Mouse (Mus musculus): Measurements from ENCODE around the gene Prkacb. TPM values are rescaled to one million over a fixed set of nuclear protein-coding genes. Genes with fewer than 3 reads are reported as not detected.

Prkacb gene
- 10 to 100 TPM; 11.1 to 62.0 (median 36.3) TPM for total RNA-seq (2018; cell fraction: chromatin; rRNA removed)
- 100 to 1,000 TPM in 23 of 26 experiments, 10 to 100 TPM in 3; 75.7 to 161 (median 121) TPM for total RNA-seq (2018; cell fraction: cytosol; rRNA removed)
- 100 to 1,000 TPM in 6 of 26 experiments, 10 to 100 TPM in 20; 43.7 to 141 (median 71.9) TPM for total RNA-seq (2018; cell fraction: nucleus; rRNA removed)
- 105 to 179 TPM (median 113 TPM) in 3 replicates for polyA plus RNA-seq (2018)

- H3K79me2 ChIP-seq (ENCODE audit: inconsistent target), result peaks cover 36% of the 10 kb centered on the region; the same call in 1 of the 2 replicates
- H3K36me3 ChIP-seq (ENCODE audit: inconsistent target), result no peaks in the 10 kb centered on the region
- H3K27ac ChIP-seq, result peak within 1 kb of the TSS; percentile 24; the same call in 1 of the 2 replicates
- H3K4me3 ChIP-seq (ENCODE audit: inconsistent target), result peak within 1 kb of the TSS; percentile 61
- under 1% methylated on average over 59 of the region's 60 CpGs for WGBS (ENCODE audit: missing documents)
These were observed at the start of gene Prkacb for GRCm38 (mm10) chr3:146812901-146813393. Gene Prkacb, minus strand, starts transcription at chr3:146812990.

GRCm38 (mm10) chr3:146860308-146860707 is 47.5 kb upstream of the Prkacb start:
- H3K27ac ChIP-seq, result no peak overlapping the region
- no peak overlapping the region for H3K4me3 ChIP-seq (ENCODE audit: inconsistent target)
- H3K36me3 ChIP-seq (ENCODE audit: inconsistent target), result no peaks in the 10 kb centered on the region
- H3K79me2 ChIP-seq (ENCODE audit: inconsistent target), result no peaks in the 10 kb centered on the region
- WGBS (ENCODE audit: missing documents), result 90% methylated on average over 2 of the region's 2 CpGs

GRCm38 (mm10) chr3:146857373-146857772 is 44.6 kb upstream of the Prkacb start:
- no peak overlapping the region for H3K4me3 ChIP-seq (ENCODE audit: inconsistent target)
- WGBS (ENCODE audit: missing documents), result 92% methylated on average over 10 of the region's 10 CpGs
- no peak overlapping the region for H3K27ac ChIP-seq
- no peaks in the 10 kb centered on the region for H3K79me2 ChIP-seq (ENCODE audit: inconsistent target)
- H3K36me3 ChIP-seq (ENCODE audit: inconsistent target), result no peaks in the 10 kb centered on the region

DNA sequence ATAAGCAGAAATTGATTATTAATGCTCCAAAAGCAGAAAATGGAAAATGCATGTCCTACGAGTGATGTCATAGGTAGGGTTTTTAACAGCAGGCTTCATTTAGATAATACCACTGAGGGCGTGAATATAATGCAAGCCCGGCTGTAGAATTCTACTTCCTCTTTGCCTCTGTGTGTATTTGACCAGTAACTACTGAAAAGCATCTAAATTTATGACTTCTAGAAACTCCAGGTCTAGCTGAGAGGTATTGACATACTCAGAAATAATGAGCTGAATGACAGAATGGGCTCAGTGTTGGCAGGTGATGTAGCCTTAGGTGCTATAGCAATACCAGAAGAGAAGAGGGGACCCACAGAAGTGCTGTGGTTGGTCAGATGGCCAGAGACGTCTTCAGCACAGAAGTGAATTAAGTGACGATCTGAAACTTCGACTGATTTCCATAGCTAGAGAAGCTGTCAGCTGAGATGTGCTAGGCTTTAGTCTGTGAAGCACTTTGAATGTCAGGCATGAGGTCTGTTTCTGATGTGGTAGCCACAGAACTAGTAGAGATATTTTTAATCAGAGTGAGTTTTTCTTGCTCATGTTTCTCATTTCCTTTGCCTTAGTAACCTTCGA is 41.8 kb upstream of the Prkacb start:
- Histone ChIP-seq H3K4me3 (ENCODE audit: inconsistent target) (no peak overlapping the region), H3K27ac (no peak overlapping the region), H3K79me2 (ENCODE audit: inconsistent target) (no peaks in the 10 kb centered on the region), H3K36me3 (ENCODE audit: inconsistent target) (no peaks in the 10 kb centered on the region)
- 56% methylated on average over 7 of the region's 7 CpGs for WGBS (ENCODE audit: missing documents)

- Histone ChIP-seq H3K79me2 (ENCODE audit: inconsistent target) (no peaks in the 10 kb centered on the region), H3K4me3 (ENCODE audit: inconsistent target) (no peak within 1 kb of the TSS), H3K27ac (no peak within 1 kb of the TSS), H3K36me3 (ENCODE audit: inconsistent target) (no peaks in the 10 kb centered on the region)
- WGBS (ENCODE audit: missing documents), result under 1% methylated on average over 36 of the region's 36 CpGs
These were observed 39.4 kb upstream of the Prkacb start, which contains the start of gene Ttll7 for GRCm38 (mm10) chr3:146851966-146852891. Gene Ttll7, plus strand, starts transcription at chr3:146852367.

GRCm38 (mm10) chr3:146849360-146849759 is 36.6 kb upstream of the Prkacb start:
- Histone ChIP-seq H3K36me3 (ENCODE audit: inconsistent target) (no peaks in the 10 kb centered on the region), H3K27ac (no peak overlapping the region), H3K4me3 (ENCODE audit: inconsistent target) (no peak overlapping the region), H3K79me2 (ENCODE audit: inconsistent target) (no peaks in the 10 kb centered on the region)
- 97% methylated on average over 7 of the region's 7 CpGs for WGBS (ENCODE audit: missing documents)

DNA sequence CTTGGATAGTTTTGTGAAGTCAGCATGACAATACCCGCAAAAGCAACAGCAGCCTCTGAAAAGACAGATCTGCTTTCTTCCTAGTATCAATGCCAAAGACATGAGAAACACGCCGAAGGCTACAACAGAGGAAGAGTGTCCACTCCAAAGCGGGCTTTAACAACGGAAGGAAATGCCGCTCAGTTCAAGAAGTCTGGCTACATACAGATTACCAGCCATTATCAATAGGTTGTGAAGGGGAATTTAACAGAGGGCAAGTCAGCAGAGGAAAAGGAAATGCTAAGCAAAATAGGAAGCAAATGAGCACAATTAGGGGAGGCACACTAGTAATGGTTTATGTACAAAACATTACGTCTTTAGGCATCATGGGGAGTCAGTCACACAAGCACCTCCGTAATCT is 35.3 kb upstream of the Prkacb start:
- Histone ChIP-seq H3K79me2 (ENCODE audit: inconsistent target) (no peaks in the 10 kb centered on the region), H3K27ac (no peak overlapping the region), H3K36me3 (ENCODE audit: inconsistent target) (no peaks in the 10 kb centered on the region), H3K4me3 (ENCODE audit: inconsistent target) (no peak overlapping the region)
- WGBS (ENCODE audit: missing documents), result 65% methylated on average over 8 of the region's 8 CpGs

DNA sequence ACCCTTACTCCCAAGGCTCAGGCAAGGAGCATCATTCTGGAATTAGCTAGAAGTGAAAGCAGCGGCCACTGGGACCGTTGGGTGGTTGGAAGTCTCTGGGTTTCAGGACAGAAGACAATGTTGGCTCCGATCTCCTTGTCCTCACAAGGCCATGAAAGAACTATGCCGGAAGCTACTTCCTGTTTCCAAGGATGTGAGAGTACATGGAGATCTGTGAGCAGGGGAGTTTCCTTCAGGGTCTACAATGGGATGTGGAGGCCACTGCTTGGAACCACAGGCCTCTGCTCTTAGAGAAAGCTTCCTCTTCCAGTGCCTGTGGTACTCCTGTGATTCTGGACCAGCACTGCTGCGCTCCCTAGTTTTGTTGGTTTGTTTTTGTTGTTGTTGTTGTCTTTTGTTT is 33.4 kb upstream of the Prkacb start:
- no peaks in the 10 kb centered on the region for H3K79me2 ChIP-seq (ENCODE audit: inconsistent target)
- WGBS (ENCODE audit: missing documents), result 84% methylated on average over 5 of the region's 5 CpGs
- no peak overlapping the region for H3K4me3 ChIP-seq (ENCODE audit: inconsistent target)
- no peak overlapping the region for H3K27ac ChIP-seq
- no peaks in the 10 kb centered on the region for H3K36me3 ChIP-seq (ENCODE audit: inconsistent target)

GRCm38 (mm10) chr3:146843470-146843869 is 30.7 kb upstream of the Prkacb start:
- 91% methylated on average over 6 of the region's 6 CpGs for WGBS (ENCODE audit: missing documents)
- Histone ChIP-seq H3K4me3 (ENCODE audit: inconsistent target) (no peak overlapping the region), H3K27ac (no peak overlapping the region), H3K36me3 (ENCODE audit: inconsistent target) (no peaks in the 10 kb centered on the region), H3K79me2 (ENCODE audit: inconsistent target) (no peaks in the 10 kb centered on the region)

DNA sequence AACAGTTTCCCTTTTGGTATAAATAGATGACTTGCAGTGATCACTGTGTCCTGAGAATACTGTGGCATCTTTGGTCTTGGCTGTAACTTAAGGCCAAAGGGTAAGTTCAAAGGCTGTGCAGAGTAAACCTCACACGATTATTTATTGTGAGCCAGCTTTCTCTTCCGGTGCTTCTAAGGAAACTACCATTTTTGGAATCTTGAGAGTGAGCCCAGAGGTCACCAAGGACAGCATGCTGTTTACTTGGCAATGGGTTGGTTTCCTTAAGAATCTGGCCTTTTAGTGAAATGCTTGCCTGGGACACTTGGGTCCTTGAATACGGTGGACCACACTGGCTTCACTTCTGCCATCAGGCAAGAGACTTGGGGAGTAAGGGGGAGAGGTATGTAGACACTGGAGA is 30.0 kb upstream of the Prkacb start:
- Histone ChIP-seq H3K79me2 (ENCODE audit: inconsistent target) (no peaks in the 10 kb centered on the region), H3K4me3 (ENCODE audit: inconsistent target) (no peak overlapping the region), H3K27ac (no peak overlapping the region), H3K36me3 (ENCODE audit: inconsistent target) (no peaks in the 10 kb centered on the region)
- WGBS (ENCODE audit: missing documents), result 77% methylated on average over 3 of the region's 3 CpGs

- Histone ChIP-seq H3K36me3 (ENCODE audit: inconsistent target) (no peaks in the 10 kb centered on the region), H3K4me3 (ENCODE audit: inconsistent target) (no peak overlapping the region), H3K79me2 (ENCODE audit: inconsistent target) (no peaks in the 10 kb centered on the region), H3K27ac (no peak overlapping the region)
- 100% methylated on average over 4 of the region's 4 CpGs for WGBS (ENCODE audit: missing documents)
These were observed 7.9 kb upstream of the Prkacb start for GRCm38 (mm10) chr3:146820718-146821117.

GRCm38 (mm10) chr3:146813624-146814023 is 834 bp upstream of the Prkacb start:
- peak overlapping the region; percentile 61 for H3K4me3 ChIP-seq (ENCODE audit: inconsistent target)
- no peak overlapping the region for H3K27ac ChIP-seq
- WGBS (ENCODE audit: missing documents), result 59% methylated on average over 7 of the region's 7 CpGs
- H3K36me3 ChIP-seq (ENCODE audit: inconsistent target), result no peaks in the 10 kb centered on the region
- H3K79me2 ChIP-seq (ENCODE audit: inconsistent target), result peaks cover 29% of the 10 kb centered on the region; the same call in 1 of the 2 replicates

DNA sequence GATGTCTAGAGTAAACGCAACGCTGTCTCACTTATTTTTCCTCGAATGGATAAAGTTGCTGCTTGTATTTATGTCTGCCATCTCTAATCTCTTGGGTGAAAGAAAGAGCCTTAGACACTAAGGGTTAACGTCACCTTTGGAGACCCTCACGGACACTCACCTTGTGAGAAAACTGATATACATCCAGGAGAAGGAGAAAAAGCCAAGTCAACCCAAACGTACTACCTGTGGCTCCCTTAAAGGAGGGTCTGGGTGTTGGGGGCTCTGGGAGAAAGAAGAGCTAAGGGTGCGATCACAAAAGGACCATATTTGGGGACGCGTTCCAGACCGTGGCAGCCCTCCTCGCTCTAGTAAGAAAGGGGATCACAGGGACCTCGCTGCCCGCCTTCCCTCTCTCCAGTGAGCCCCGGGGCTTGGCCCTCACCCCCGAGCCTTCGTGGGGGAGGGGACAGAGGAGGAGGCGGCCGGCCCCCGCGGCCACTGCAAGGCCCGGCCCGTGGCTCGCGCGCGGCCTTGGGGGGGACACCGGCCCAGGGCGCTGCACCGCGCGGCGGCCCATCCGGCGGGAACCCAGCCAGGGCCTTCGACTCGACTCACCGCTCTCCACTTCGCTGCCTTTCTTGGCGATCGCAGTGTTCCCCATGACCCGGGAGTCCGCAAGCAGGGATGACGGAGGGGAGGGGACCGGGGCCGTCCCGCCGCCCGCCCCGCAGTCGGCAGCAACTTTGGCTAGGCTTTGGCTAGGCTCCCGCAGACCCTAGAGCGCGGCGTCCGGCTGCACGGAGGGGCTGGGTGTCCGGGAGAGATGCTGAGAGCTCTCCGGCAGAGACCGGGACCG is 530 bp downstream of the Prkacb start:
- H3K27ac ChIP-seq, result no peak overlapping the region
- peak overlapping the region; percentile 61 for H3K4me3 ChIP-seq (ENCODE audit: inconsistent target)
- 3% methylated on average over 60 of the region's 60 CpGs for WGBS (ENCODE audit: missing documents)
- no peaks in the 10 kb centered on the region for H3K36me3 ChIP-seq (ENCODE audit: inconsistent target)
- H3K79me2 ChIP-seq (ENCODE audit: inconsistent target), result peaks cover 43% of the 10 kb centered on the region; the same call in 1 of the 2 replicates
